Mouse (Mus musculus) adipose tissue, adult 10 weeks (tissue): ENCODE results near the gene Nudt11. TPM values are rescaled to one million over a fixed set of nuclear protein-coding genes. Genes with fewer than 3 reads are reported as not detected.

Source experiments
- polyA plus RNA-seq: library from polyadenylated mRNA; stranded (reverse); fragments of 350-450 nt; fragmentation: Illumina TruSeq; extraction: RNeasy Lipid Tissue Mini Kit (QIAGEN cat#74804); gene quantifications from one replicate; pipeline ENCODE4 v1.2.3, GENCODE M21; 2014; ENCODE audit warnings: low read depth, low replicate concordance

Gene Nudt11
- 3.5 TPM for polyA plus RNA-seq

DNA sequence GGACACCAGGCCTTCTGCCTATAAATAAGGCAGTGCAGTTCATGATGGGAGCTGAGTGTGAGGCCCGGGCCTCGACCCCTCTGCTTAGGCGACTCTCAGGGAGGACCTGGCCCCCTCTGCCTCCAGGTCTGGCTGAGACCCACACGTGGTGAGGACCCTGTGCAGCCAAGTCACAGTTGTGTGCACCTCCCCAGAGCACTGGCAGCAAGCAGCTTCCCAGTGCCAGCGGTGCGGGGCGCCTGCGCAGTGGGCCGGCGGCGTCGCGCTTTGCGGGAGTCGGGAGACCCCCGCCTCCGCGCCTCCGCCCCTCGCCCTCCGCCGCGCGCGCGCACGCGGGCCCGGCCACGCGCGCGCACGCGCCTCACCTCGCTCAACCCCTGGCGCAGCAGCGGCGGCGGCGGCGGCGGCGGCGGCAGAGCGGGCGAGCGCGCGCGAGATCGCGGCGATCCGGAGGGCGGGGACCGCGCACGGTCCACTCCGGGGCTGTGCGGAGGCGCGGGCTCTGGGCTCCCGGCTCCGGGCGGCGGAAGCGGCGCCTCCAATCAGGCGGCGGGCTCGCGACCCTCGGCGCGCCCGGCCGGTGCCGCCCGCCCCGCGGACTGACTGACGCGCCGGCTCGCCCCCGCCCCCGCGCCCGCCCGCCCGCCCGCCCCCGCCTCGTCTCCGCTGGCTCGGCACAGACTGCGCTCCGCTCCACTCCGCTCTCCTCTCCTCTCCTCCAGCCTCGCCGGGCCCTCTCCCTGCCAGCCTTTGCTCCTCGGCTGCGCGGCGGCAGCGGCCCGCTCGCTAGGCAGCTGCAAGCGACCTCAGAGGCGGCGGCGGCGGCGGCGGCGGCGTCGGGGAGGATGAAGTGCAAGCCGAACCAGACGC, at the start of gene Nudt11:
TSS of gene Nudt11 (plus strand) at position 388 of the 870 bp plus-strand sequence.

DNA sequence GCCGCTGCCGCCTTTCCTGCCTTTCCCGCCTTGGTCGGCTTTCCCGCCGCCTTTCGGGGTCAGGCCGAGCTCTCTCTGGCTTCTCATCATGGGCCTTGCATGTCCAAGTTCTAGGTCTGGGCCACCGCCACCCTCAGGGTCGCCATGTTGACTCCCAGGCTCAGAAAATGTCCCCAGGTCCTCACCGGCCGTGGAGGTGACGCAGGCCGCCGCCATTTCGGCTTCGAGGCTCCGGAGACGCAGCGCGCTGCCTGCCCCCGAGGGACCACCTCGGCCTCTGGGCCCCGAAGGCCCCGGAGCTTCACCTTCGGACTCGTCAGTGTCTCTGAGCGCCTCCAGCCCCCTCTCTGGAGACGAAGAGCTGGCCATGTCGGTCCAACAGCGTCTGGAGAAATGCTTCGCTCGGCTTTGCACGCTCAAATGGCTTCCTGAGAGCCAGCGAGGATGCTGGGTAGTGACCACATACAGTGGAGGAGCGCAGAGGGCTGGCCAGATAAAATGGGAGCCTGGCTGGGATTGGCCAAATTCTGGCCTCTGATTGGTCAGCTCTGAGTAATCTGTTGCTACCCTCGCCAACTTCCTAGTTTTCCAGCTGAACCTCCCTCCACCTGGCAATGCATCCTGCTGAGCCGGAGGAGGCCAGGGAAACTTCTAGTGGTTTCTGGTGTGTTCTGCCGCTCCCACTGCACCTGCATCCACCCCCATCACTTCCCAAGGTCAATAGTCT, 35.9 kb downstream of the Nudt11 start, which contains the start of gene AU022751:
TSS of gene AU022751 (minus strand) at position 466 of the 727 bp plus-strand sequence.

Other genes with a start within 250 kb of the Nudt11 start
- gene AU022751, start 36.0 kb downstream of the Nudt11 start, polyA plus RNA-seq: not detected
- gene Nudt10, start 125.6 kb downstream of the Nudt11 start, polyA plus RNA-seq: 6.4 TPM